Mouse (Mus musculus) heart, embryonic 16.5 days (tissue): ENCODE data around the gene Adgrb3. TPM values are rescaled to one million over a fixed set of nuclear protein-coding genes. Genes with fewer than 3 reads are reported as not detected.

Experiments used
- ATAC-seq: fragments of 200-750 bp; cut with Nextera tagmentation; replicated peaks from 2 replicates; pipeline ENCODE4 v1.8.0; 2017; ENCODE audit warnings: moderate number of reproducible peaks; ENCODE audit not compliant: insufficient read depth, low FRiP score; ENCODE audit errors: extremely low read depth
- H3K27ac ChIP-seq: fragments of 300-500 bp; sonication (generic); 2 replicates; pipeline ENCODE4 v1.5.1; 2014; ENCODE audit warnings: mild to moderate bottlenecking, low read length, control low read depth, moderate library complexity
- H3K27me3 ChIP-seq: fragments of 300-500 bp; sonication (generic); 2 replicates; pipeline ENCODE4 v1.6.1; 2014; ENCODE audit warnings: low read length, mixed read lengths; ENCODE audit not compliant: control insufficient read depth, insufficient read depth
- H3K36me3 ChIP-seq: fragments of 300-500 bp; sonication (generic); 2 replicates; pipeline ENCODE4 v1.6.1; 2014; ENCODE audit not compliant: control insufficient read depth, insufficient read depth
- H3K4me1 ChIP-seq: fragments of 300-500 bp; sonication (generic); 2 replicates; pipeline ENCODE4 v1.6.1; 2014; ENCODE audit warnings: low read length, mixed read lengths; ENCODE audit not compliant: control insufficient read depth, insufficient read depth
- H3K4me2 ChIP-seq: fragments of 300-500 bp; sonication (generic); 2 replicates; pipeline ENCODE4 v1.6.1; 2014; ENCODE audit warnings: low read depth, mild to moderate bottlenecking, control low read depth, low read length
- H3K4me3 ChIP-seq: fragments of 300-500 bp; sonication (generic); 2 replicates; pipeline ENCODE4 v1.5.1; 2014; ENCODE audit warnings: mild to moderate bottlenecking, control low read depth, low read length
- H3K9ac ChIP-seq: fragments of 300-500 bp; sonication (generic); 2 replicates; pipeline ENCODE4 v1.6.1; 2014; ENCODE audit warnings: low read length, control low read depth
- H3K9me3 ChIP-seq: fragments of 300-500 bp; sonication (generic); replicated peaks from 2 replicates; pipeline ENCODE4 v1.6.1; 2016; ENCODE audit warnings: low read length; ENCODE audit not compliant: control insufficient read depth
- WGBS: fragments of 180-500 bp; shearing (Covaris S2); extraction: QIAGEN DNeasy Blood & Tissue Kit; methylation state at CpG from one replicate; pipeline ENCODE4 v1.1.7; 2014; 5-methylcytosine and 5-hydroxymethylcytosine counted together
- polyA plus RNA-seq: library from polyadenylated mRNA; unstranded; fragments of >200 nt; fragmentation: Nextera tagmentation; extraction: Ambion mirVana; gene quantifications from 2 replicates; pipeline ENCODE4 v1.2.1, GENCODE M21; 2015

Adgrb3 gene
- polyA plus RNA-seq, 1 experiment from 2014 or later, result 0.33 TPM

DNA sequence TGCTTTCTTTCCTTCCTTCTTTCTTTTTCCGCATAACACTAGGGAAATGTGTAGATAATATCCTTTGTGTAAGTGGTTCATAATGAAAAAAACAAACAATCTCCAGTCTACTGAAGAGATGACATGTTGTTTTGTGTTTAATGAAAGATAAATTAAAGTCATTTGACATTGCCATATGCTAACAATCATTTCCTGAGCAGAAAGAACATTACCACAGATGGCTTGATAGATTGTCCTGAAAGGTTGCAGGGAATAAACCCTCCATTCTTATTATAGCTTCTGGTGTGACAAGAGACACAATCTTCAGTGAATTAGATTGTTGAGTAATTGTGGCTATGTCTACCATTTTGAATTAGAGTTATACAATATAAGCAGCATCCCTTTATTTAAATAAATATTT lies 247.8 kb downstream of the Adgrb3 start:
- ATAC-seq, result no peak
- Histone ChIP-seq H3K4me1 (no peaks in the 10 kb centered on the region), H3K9me3 (no peaks in the 10 kb centered on the region), H3K27ac (no peak overlapping the region), H3K4me3 (no peak overlapping the region), H3K4me2 (no peak overlapping the region), H3K36me3 (no peaks in the 10 kb centered on the region), H3K9ac (no peak overlapping the region), H3K27me3 (no peaks in the 10 kb centered on the region)
- 71% methylated on average over 1 of the region's 1 CpGs for WGBS

DNA sequence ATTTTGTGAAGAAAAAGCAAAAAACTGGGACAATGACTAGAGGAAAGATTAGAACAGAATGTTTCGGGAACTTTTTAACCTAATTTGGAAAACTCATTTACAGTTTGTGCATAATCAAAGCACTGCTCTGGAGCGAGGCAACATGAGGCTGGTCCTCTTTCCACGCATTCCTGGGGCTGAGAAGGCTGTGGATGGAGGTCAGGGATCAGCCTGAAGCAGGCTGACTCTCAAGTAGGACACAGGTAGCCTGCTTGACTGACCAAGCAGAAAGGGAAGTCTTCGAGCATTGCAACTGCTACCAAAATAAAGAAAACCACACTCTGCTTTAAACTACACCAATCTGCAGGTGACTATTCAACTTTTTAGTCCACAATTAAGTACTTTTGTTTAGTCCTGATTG lies 251.7 kb downstream of the Adgrb3 start:
- no peak for ATAC-seq
- H3K4me1 ChIP-seq, result no peaks in the 10 kb centered on the region
- no peaks in the 10 kb centered on the region for H3K36me3 ChIP-seq
- H3K4me2 ChIP-seq, result no peak overlapping the region
- H3K9ac ChIP-seq, result no peak overlapping the region
- H3K4me3 ChIP-seq, result no peak overlapping the region
- H3K27ac ChIP-seq, result no peak overlapping the region
- WGBS, result 72% methylated on average over 4 of the region's 4 CpGs
- no peaks in the 10 kb centered on the region for H3K9me3 ChIP-seq
- H3K27me3 ChIP-seq, result no peaks in the 10 kb centered on the region

DNA sequence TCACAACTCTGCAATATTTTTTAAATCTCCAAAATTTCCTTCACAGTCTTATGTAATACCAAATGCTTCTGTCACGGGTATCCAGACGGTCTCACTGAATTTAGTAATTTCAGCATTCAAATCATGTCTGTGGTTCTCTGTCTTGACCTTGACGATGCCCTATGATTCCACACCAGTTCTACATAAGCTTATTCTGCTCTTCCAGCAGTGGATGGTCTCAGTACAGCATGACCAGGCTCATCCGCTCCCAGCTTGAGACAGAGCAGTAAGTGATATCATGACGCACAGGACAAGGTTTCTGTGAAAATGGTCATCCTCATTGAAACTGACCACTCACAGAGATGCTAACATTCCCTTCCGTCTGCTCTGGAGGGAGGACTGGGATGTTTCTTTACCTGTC lies 252.9 kb downstream of the Adgrb3 start:
- ATAC-seq, result no peak
- Histone ChIP-seq H3K27me3 (no peaks in the 10 kb centered on the region), H3K4me3 (no peak overlapping the region), H3K4me2 (no peak overlapping the region), H3K27ac (no peak overlapping the region), H3K4me1 (no peaks in the 10 kb centered on the region), H3K36me3 (no peaks in the 10 kb centered on the region), H3K9ac (no peak overlapping the region), H3K9me3 (no peaks in the 10 kb centered on the region)
- WGBS, result 81% methylated on average over 6 of the region's 6 CpGs

DNA sequence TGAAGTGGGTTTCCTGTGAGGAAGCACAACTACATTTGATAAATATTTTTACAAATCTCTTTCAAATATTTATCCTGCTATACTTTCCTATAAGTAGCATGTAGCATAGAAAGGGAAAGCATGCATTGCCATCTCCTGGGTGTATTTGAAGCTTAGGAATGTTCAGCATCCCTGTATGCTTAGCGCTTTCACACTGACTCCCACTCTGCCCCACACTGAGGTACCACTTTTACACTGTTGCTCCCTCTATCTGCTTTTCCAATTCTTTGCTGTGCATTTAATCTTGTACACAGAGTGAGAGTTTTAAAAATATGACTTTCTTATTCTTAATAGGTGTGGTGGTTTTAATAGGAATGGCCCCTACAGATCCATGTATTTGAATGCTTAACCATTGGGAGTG lies 261.4 kb downstream of the Adgrb3 start:
- Histone ChIP-seq H3K27me3 (no peaks in the 10 kb centered on the region), H3K4me3 (no peak overlapping the region), H3K4me2 (no peak overlapping the region), H3K27ac (no peak overlapping the region), H3K9ac (no peak overlapping the region), H3K36me3 (no peaks in the 10 kb centered on the region), H3K4me1 (no peaks in the 10 kb centered on the region), H3K9me3 (no peaks in the 10 kb centered on the region)
- ATAC-seq, result no peak
- WGBS, result 93% methylated on average over 1 of the region's 1 CpGs

DNA sequence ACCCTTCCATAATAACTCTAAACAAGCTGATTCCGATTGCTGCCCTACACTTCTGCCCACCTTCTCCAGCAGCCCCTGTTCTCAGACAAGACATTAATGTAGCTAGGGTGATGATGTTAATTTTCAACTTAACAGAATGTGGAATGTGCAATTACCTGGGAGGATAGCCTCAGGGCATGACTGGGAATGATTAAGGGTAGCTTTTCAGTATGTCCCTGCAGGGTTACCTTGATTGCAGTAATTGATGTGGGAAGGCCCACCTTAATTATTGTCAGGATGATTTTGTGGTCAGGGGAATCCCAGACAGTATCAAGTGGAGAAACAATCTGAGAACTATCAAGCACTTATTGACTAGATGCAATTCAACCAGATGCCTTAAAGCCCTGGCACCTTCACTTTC lies 283.4 kb downstream of the Adgrb3 start:
- WGBS, result 71% methylated on average over 1 of the region's 1 CpGs
- no peak for ATAC-seq
- Histone ChIP-seq H3K27me3 (no peaks in the 10 kb centered on the region), H3K4me2 (no peak overlapping the region), H3K36me3 (no peaks in the 10 kb centered on the region), H3K9me3 (no peaks in the 10 kb centered on the region), H3K4me3 (no peak overlapping the region), H3K4me1 (no peaks in the 10 kb centered on the region), H3K27ac (no peak overlapping the region), H3K9ac (no peak overlapping the region)

DNA sequence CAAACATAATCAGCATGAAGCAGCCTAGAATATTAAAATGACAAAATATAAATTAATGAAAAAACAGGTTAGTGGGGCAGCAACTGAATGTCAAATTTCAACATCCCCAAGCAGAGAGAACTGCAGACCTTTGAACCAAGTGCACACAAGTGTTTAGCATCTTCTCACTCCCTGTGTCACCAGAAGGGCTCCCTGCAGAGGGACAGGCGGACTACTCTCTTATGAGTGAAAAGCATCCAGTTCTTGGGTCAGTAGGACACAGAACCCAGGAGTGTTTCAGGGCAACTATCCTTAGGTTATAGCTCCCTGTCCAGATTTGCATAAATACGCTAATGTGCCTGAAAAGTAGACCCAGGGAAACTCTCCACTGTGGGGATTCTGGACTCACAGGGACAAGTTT lies 285.6 kb downstream of the Adgrb3 start:
- H3K27me3 ChIP-seq, result no peaks in the 10 kb centered on the region
- 77% methylated on average over 2 of the region's 2 CpGs for WGBS
- H3K4me3 ChIP-seq, result no peak overlapping the region
- no peak overlapping the region for H3K27ac ChIP-seq
- H3K9ac ChIP-seq, result no peak overlapping the region
- no peak overlapping the region for H3K4me2 ChIP-seq
- H3K4me1 ChIP-seq, result no peaks in the 10 kb centered on the region
- H3K9me3 ChIP-seq, result no peaks in the 10 kb centered on the region
- H3K36me3 ChIP-seq, result no peaks in the 10 kb centered on the region
- ATAC-seq, result no peak

DNA sequence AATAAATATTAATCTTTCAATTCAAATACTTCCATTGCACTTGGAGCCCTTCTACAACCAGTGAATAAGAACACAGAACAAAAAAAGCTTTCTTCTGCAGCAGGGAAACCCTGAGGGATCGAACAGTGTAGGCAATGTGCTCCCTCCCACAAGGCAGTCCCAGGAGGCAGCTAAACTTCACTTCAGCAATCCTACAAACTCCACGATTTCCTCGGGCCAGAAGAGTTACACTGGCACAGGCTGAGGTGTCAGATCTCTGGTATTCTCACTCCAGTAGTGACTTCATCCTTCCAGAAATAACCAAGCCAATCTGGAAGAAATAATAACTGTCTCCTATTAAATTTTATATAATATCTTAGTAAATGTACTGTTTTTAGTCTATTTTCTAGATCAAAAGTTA lies 286.6 kb downstream of the Adgrb3 start:
- no peak overlapping the region for H3K4me3 ChIP-seq
- no peaks in the 10 kb centered on the region for H3K4me1 ChIP-seq
- H3K36me3 ChIP-seq, result no peaks in the 10 kb centered on the region
- H3K4me2 ChIP-seq, result no peak overlapping the region
- H3K9ac ChIP-seq, result no peak overlapping the region
- H3K27ac ChIP-seq, result no peak overlapping the region
- no peaks in the 10 kb centered on the region for H3K27me3 ChIP-seq
- ATAC-seq, result no peak
- 32% methylated on average over 3 of the region's 3 CpGs for WGBS
- H3K9me3 ChIP-seq, result no peaks in the 10 kb centered on the region

DNA sequence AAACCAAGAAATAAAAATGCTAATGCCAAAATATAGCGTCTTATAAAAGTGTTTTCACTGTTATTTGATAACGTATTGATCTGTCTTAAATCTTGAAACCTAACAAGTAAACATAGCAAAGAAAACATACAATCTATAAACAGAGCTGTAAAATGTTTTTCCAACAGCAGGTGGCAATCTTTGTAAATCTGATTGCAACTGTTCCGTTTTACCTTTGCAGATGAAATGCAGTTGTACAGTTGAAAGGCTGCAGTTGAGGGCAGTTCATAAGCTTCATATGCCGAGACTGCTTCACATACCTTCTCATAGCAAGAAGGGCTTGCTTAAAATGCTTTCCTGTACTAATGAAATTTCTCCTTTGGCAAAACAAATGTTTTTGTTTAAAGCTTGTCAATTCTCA lies 302.5 kb downstream of the Adgrb3 start:
- H3K27ac ChIP-seq, result no peak overlapping the region

DNA sequence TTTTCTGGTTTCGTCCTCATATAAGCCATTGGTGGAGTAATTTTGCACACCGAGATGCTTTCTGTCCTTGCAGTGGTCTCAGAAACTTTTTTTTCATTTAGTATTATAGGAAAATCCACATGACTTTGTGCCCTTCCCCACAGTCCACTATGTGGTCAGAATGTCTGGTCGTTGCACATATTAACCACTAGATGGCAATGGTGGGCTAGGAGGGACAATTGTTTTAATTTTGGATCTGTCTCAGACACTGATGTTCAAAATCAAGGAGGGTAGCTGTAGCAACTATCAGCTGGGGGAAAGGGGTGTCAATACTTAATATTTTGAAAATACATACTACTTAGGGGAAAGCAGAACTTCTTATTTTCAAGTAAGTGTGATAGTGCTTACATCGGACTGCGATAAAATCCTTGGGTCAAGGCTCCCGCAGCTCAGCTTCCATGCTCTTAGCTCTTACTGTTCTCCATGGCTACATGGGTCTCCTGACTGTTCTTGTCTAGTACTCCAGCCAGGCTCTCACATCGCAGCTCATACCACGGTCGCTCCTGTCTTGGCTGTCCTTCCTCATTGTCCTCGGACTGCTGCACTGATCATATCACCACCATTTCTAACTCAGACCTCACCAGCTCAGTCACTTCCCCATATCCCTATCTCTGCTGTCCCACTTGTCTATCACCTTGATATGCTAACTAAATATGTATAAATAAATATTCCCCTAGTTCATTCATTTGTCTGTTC lies 319.0 kb downstream of the Adgrb3 start:
- no peak overlapping the region for H3K4me2 ChIP-seq
- H3K36me3 ChIP-seq, result no peaks in the 10 kb centered on the region
- no peak overlapping the region for H3K9ac ChIP-seq
- WGBS, result 52% methylated on average over 10 of the region's 10 CpGs
- no peaks in the 10 kb centered on the region for H3K4me1 ChIP-seq
- no peak overlapping the region for H3K27ac ChIP-seq
- H3K27me3 ChIP-seq, result no peaks in the 10 kb centered on the region
- ATAC-seq, result no peak
- H3K4me3 ChIP-seq, result no peak overlapping the region
- no peaks in the 10 kb centered on the region for H3K9me3 ChIP-seq

More for the DNA sequence above, 302.5 kb downstream of the Adgrb3 start:
- H3K27me3 ChIP-seq, result no peaks in the 10 kb centered on the region
- no peaks in the 10 kb centered on the region for H3K36me3 ChIP-seq
- ATAC-seq, result no peak
- no peak overlapping the region for H3K4me2 ChIP-seq
- 63% methylated on average over 4 of the region's 4 CpGs for WGBS
- no peak overlapping the region for H3K9ac ChIP-seq
- H3K9me3 ChIP-seq, result no peaks in the 10 kb centered on the region
- no peak overlapping the region for H3K4me3 ChIP-seq
- no peaks in the 10 kb centered on the region for H3K4me1 ChIP-seq
